Mouse (Mus musculus): ENCODE data around the gene Olfr1500. TPM values are rescaled to one million over a fixed set of nuclear protein-coding genes. Genes with fewer than 3 reads are reported as not detected.
"Not testable (repeated sequence)": the region's sequence is repeated elsewhere in the genome, so short reads cannot be mapped to it uniquely, and the experiment has no call there.

The Olfr1500 gene
- not detected for polyA plus RNA-seq (2017; shearing (Covaris generic))

- ATAC-seq = no peak
These were observed at the start of gene Olfr1500 for GRCm38 (mm10) chr19:13830388-13830787. Gene Olfr1500 (minus strand): TSS chr19:13830488.

GRCm38 (mm10) chr19:13861495-13861894, 31.2 kb upstream of the Olfr1500 start, which contains the start of gene Olfr1502:
Gene Olfr1502 (plus strand): TSS chr19:13861795.
- ATAC-seq = no peak

- ATAC-seq = not testable (repeated sequence)
These were observed 20.3 kb upstream of the Olfr1500 start, which contains the start of gene Olfr1501 for GRCm38 (mm10) chr19:13850592-13850991. Gene Olfr1501 (minus strand): TSS chr19:13850692.

- no peak for ATAC-seq
These were observed 1.8 kb downstream of the Olfr1500 start for GRCm38 (mm10) chr19:13828447-13828846.

- ATAC-seq = no peak
These were observed 9.4 kb downstream of the Olfr1500 start for GRCm38 (mm10) chr19:13820847-13821246.

GRCm38 (mm10) chr19:13819347-13819746, 10.9 kb downstream of the Olfr1500 start, which contains the start of gene Olfr1499:
Gene Olfr1499 (minus strand): TSS chr19:13819447.
- ATAC-seq = no peak

- no peak for ATAC-seq
These were observed 11.5 kb downstream of the Olfr1500 start for GRCm38 (mm10) chr19:13818827-13819226.

GRCm38 (mm10) chr19:13812823-13813222, 17.5 kb downstream of the Olfr1500 start:
- no peak for ATAC-seq

- not testable (repeated sequence) for ATAC-seq
These were observed 24.8 kb downstream of the Olfr1500 start for GRCm38 (mm10) chr19:13805486-13805885.

GRCm38 (mm10) chr19:13798102-13798501, 32.2 kb downstream of the Olfr1500 start, which contains the start of gene Olfr1497:
Gene Olfr1497 (minus strand): TSS chr19:13798202.
- ATAC-seq = no peak

- ATAC-seq = no peak
These were observed 52.7 kb downstream of the Olfr1500 start, which contains the start of gene Olfr1496 for GRCm38 (mm10) chr19:13777578-13777977. Gene Olfr1496 (plus strand): TSS chr19:13777878.

Other genes with a start within 250 kb of the Olfr1500 start
- gene Olfr1484, start 247.0 kb downstream of the Olfr1500 start, polyA plus RNA-seq (2017; shearing (Covaris generic)) = not detected
- not detected for gene Olfr1487, start 213.1 kb downstream of the Olfr1500 start, polyA plus RNA-seq (2017; shearing (Covaris generic))
- gene Olfr1489, start 198.9 kb downstream of the Olfr1500 start, polyA plus RNA-seq (2017; shearing (Covaris generic)) = not detected
- not detected for gene Olfr1490, start 179.4 kb downstream of the Olfr1500 start, polyA plus RNA-seq (2017; shearing (Covaris generic))
- not detected for gene Olfr1491, start 133.2 kb downstream of the Olfr1500 start, polyA plus RNA-seq (2017; shearing (Covaris generic))
- gene Olfr1493-ps1, start 107.2 kb downstream of the Olfr1500 start, polyA plus RNA-seq (2017; shearing (Covaris generic)) = not detected
- not detected for gene Olfr1494, start 90.8 kb downstream of the Olfr1500 start, polyA plus RNA-seq (2017; shearing (Covaris generic))
- not detected for gene Olfr1495, start 65.9 kb downstream of the Olfr1500 start, polyA plus RNA-seq (2017; shearing (Covaris generic))
- not detected for gene Olfr1496, start 52.6 kb downstream of the Olfr1500 start, polyA plus RNA-seq (2017; shearing (Covaris generic))
- gene Olfr1497, start 32.3 kb downstream of the Olfr1500 start, polyA plus RNA-seq (2017; shearing (Covaris generic)) = not detected
- gene Olfr1499, start 11.0 kb downstream of the Olfr1500 start, polyA plus RNA-seq (2017; shearing (Covaris generic)) = under 1 TPM in 1 of 2 experiments, not detected in 1; 0.30 TPM
- gene Olfr1501, start 20.2 kb upstream of the Olfr1500 start, polyA plus RNA-seq (2017; shearing (Covaris generic)) = under 1 TPM in 1 of 2 experiments, not detected in 1; 0.49 TPM
- not detected for gene Olfr1502, start 31.3 kb upstream of the Olfr1500 start, polyA plus RNA-seq (2017; shearing (Covaris generic))
- gene Olfr1504, start 67.4 kb upstream of the Olfr1500 start, polyA plus RNA-seq (2017; shearing (Covaris generic)) = not detected
- not detected for gene Olfr1505, start 83.0 kb upstream of the Olfr1500 start, polyA plus RNA-seq (2017; shearing (Covaris generic))

All from activated CD4-positive, CD25-positive, alpha-beta regulatory T cell, adult 4 months (primary cell).